In genomic region chr10:68784463-68784862, GRCm38 (mm10) we compare ENCODE assay signal across 25 mouse cellular contexts.
"Had no signal": no experiment of that assay in that cellular context is flagged by ENCODE, and none has a peak within 500 bp of the region (broad histone marks: within the 10 kb centered on the region; RNA-seq: fewer than 3 reads in every experiment).

No protein-coding gene starts in this region.

- H3K9me3 ChIP-seq: heart, embryonic 13.5 days; heart, embryonic 15.5 days; hindbrain, embryonic 13.5 days; hindbrain, embryonic 15.5 days; intestine, embryonic 15.5 days; kidney, embryonic 15.5 days; limb, embryonic 10.5 days; limb, embryonic 12.5 days; liver, embryonic 13.5 days; liver, embryonic 15.5 days had no signal

- H3K27ac ChIP-seq: heart, adult 2 months; heart, embryonic 13.5 days; heart, embryonic 15.5 days; hindbrain, embryonic 13.5 days; hindbrain, embryonic 15.5 days; hindbrain, postnatal 0 days; intestine, embryonic 15.5 days; kidney, embryonic 15.5 days; kidney, postnatal 0 days; left cerebral cortex, adult 2 months; limb, embryonic 10.5 days; limb, embryonic 12.5 days; liver, embryonic 13.5 days; liver, embryonic 15.5 days had no signal

- ATAC-seq: hindbrain, postnatal 0 days; intestine, embryonic 15.5 days; intestine, postnatal 0 days had no signal

- H3K4me1 ChIP-seq: heart, embryonic 13.5 days; heart, embryonic 15.5 days; hindbrain, embryonic 13.5 days; hindbrain, embryonic 15.5 days; kidney, embryonic 15.5 days; limb, embryonic 10.5 days; liver, embryonic 13.5 days; liver, embryonic 15.5 days had no signal

- H3K36me3 ChIP-seq: heart, embryonic 13.5 days; heart, embryonic 15.5 days; hindbrain, embryonic 13.5 days; hindbrain, embryonic 15.5 days; intestine, embryonic 15.5 days; kidney, embryonic 15.5 days; limb, embryonic 10.5 days; liver, embryonic 13.5 days; liver, embryonic 15.5 days had no signal

- DNase-seq: gastrocnemius, postnatal 14 days; gastrocnemius, postnatal 36 days; heart, adult 11 months; heart, adult 2 months; heart, postnatal 14 days; heart, postnatal 36 days; kidney, adult 18-20 months; kidney, adult 9 months; kidney, postnatal 14 days; kidney, postnatal 36 days; liver; liver, embryonic 13.5 days had no signal

- H3K4me3 ChIP-seq: heart, adult 2 months; heart, embryonic 13.5 days; heart, embryonic 15.5 days; hindbrain, embryonic 13.5 days; hindbrain, embryonic 15.5 days; intestine, embryonic 15.5 days; kidney, embryonic 15.5 days; left cerebral cortex, adult 2 months; limb, embryonic 10.5 days; limb, embryonic 12.5 days; liver, embryonic 13.5 days; liver, embryonic 15.5 days had no signal

- H3K27me3 ChIP-seq: heart, embryonic 13.5 days; heart, embryonic 15.5 days; hindbrain, embryonic 13.5 days; hindbrain, embryonic 15.5 days; intestine, embryonic 15.5 days; kidney, embryonic 15.5 days; limb, embryonic 12.5 days; liver, embryonic 13.5 days; liver, embryonic 15.5 days had no signal
